ENCODE assay signal across 25 mouse cellular contexts in genomic region chr4:62494230-62494629, GRCm38 (mm10). TPM values are rescaled to one million over a fixed set of nuclear protein-coding genes. Genes with fewer than 3 reads are reported as not detected.
DNase-seq lines count a peak whose midpoint lies in the region; ATAC-seq and TF ChIP-seq lines count a peak whose summit lies in the region.
"Had no signal": no experiment of that assay in that cellular context is flagged by ENCODE, and none has a peak within 500 bp of the region (broad histone marks: within the 10 kb centered on the region; RNA-seq: fewer than 3 reads in every experiment).

No protein-coding gene starts in this region.

- WGBS in intestine, postnatal 0 days, result 66% methylated on average over 9 of the region's 9 CpGs
- 72% methylated on average over 9 of the region's 9 CpGs for WGBS in intestine, embryonic 15.5 days

- no peaks in the 10 kb centered on the region for H3K27me3 ChIP-seq in intestine, postnatal 0 days (replicated peaks; ENCODE audit: control insufficient read depth, insufficient read depth, low read length)
- H3K27me3 ChIP-seq in intestine, embryonic 15.5 days (replicated peaks), result no peaks in the 10 kb centered on the region
- H3K27me3 ChIP-seq in megakaryocyte, embryonic 14.5 days (replicated peaks), result peaks cover 39% of the 10 kb centered on the region
- H3K27me3 ChIP-seq in G1E (ENCODE audit: insufficient read depth, low read length), result peaks cover 18% of the 10 kb centered on the region; the same call in 1 of the 2 replicates
- H3K27me3 ChIP-seq: forebrain, embryonic 13.5 days; heart, embryonic 13.5 days; Patski had no signal

- H3K4me3 ChIP-seq in intestine, postnatal 0 days (ENCODE audit: low read depth, low read length), result no peak overlapping the region
- no peak overlapping the region for H3K4me3 ChIP-seq in intestine, embryonic 15.5 days (replicated peaks)
- peak overlapping the region; percentile 24 for H3K4me3 ChIP-seq in megakaryocyte, embryonic 14.5 days (replicated peaks)
- H3K4me3 ChIP-seq in G1E (ENCODE audit: low read depth, low read length), result no peak overlapping the region
- H3K4me3 ChIP-seq: forebrain, embryonic 10.5 days; forebrain, embryonic 13.5 days; gastrocnemius, adult 2 months; heart, embryonic 13.5 days had no signal

- H3K36me3 ChIP-seq in intestine, postnatal 0 days (ENCODE audit: control insufficient read depth, insufficient read depth), result peaks cover 15% of the 10 kb centered on the region
- H3K36me3 ChIP-seq in intestine, embryonic 15.5 days, result peaks cover 14% of the 10 kb centered on the region
- peaks cover 10% of the 10 kb centered on the region for H3K36me3 ChIP-seq in megakaryocyte, embryonic 14.5 days (replicated peaks; ENCODE audit: low read length)
- peaks cover 19% of the 10 kb centered on the region for H3K36me3 ChIP-seq in G1E (replicated peaks)

- ATAC-seq in intestine, postnatal 0 days, result no peak
- no peak for ATAC-seq in intestine, embryonic 15.5 days
- ATAC-seq in megakaryocyte, adult 5-6 weeks (ENCODE audit: poor library complexity, severe bottlenecking), result no peak
- peak; percentile 29; the same call in 1 of the 2 replicates for ATAC-seq in G1E (ENCODE audit: extremely low read depth, insufficient number of reproducible peaks, low FRiP score, poor library complexity, severe bottlenecking)
- ATAC-seq: CD4-positive, CD25-positive, alpha-beta regulatory T cell, adult 4 months; forebrain, embryonic 13.5 days; forebrain, embryonic 16.5 days; hindbrain, postnatal 0 days; Patski had no signal

- no peak overlapping the region for H3K4me2 ChIP-seq in intestine, postnatal 0 days (replicated peaks; ENCODE audit: low read depth)
- H3K4me2 ChIP-seq in intestine, embryonic 15.5 days (replicated peaks), result no peak overlapping the region
- H3K4me2 ChIP-seq: forebrain, embryonic 13.5 days; heart, embryonic 13.5 days; hindbrain, embryonic 14.5 days had no signal

- TF ChIP-seq CTCF in intestine, postnatal 0 days (IDR thresholded peaks at IDR 0.05; ENCODE audit: low read depth), result no peak
- no peak for TF ChIP-seq CTCF in G1E (IDR thresholded peaks at IDR 0.05; ENCODE audit: low read depth, low read length)

- no peaks in the 10 kb centered on the region for H3K4me1 ChIP-seq in intestine, postnatal 0 days (replicated peaks; ENCODE audit: control insufficient read depth, insufficient read depth, low read length)
- H3K4me1 ChIP-seq in intestine, embryonic 15.5 days (replicated peaks), result no peaks in the 10 kb centered on the region
- peaks cover 12% of the 10 kb centered on the region for H3K4me1 ChIP-seq in megakaryocyte, embryonic 14.5 days
- H3K4me1 ChIP-seq in G1E (ENCODE audit: insufficient read depth, low read depth, low read length), result peaks cover 19% of the 10 kb centered on the region
- H3K4me1 ChIP-seq: forebrain, embryonic 10.5 days; forebrain, embryonic 13.5 days had no signal

- H3K9ac ChIP-seq in intestine, postnatal 0 days (ENCODE audit: low read depth, low read length), result no peak overlapping the region
- H3K9ac ChIP-seq in intestine, embryonic 15.5 days, result no peak overlapping the region
- H3K9ac ChIP-seq: forebrain, embryonic 13.5 days; heart, embryonic 13.5 days; hindbrain, embryonic 14.5 days had no signal

- no peaks in the 10 kb centered on the region for H3K9me3 ChIP-seq in intestine, postnatal 0 days (ENCODE audit: control insufficient read depth)
- no peaks in the 10 kb centered on the region for H3K9me3 ChIP-seq in intestine, embryonic 15.5 days
- no peaks in the 10 kb centered on the region for H3K9me3 ChIP-seq in megakaryocyte, embryonic 14.5 days
- no peaks in the 10 kb centered on the region for H3K9me3 ChIP-seq in G1E (replicated peaks)
- H3K9me3 ChIP-seq: forebrain, embryonic 10.5 days; forebrain, embryonic 13.5 days; heart, embryonic 13.5 days had no signal

- H3K27ac ChIP-seq in intestine, postnatal 0 days (ENCODE audit: low read depth, low read length), result peak overlapping the region; percentile 7; the same call in 1 of the 2 replicates
- no peak overlapping the region for H3K27ac ChIP-seq in intestine, embryonic 15.5 days
- H3K27ac ChIP-seq: forebrain, embryonic 10.5 days; forebrain, embryonic 13.5 days; gastrocnemius, adult 2 months; heart, embryonic 13.5 days; hindbrain, embryonic 14.5 days; hindbrain, postnatal 0 days had no signal

- DNase-seq in G1E (ENCODE audit: low spot score), result no peak
- DNase-seq in lung, adult 18-20 months, result no peak
- no peak for DNase-seq in layer of hippocampus, postnatal 25 days (ENCODE audit: extremely low spot score in 1 of 2, low spot score in 1 of 2)
- DNase-seq: adrenal gland, postnatal 10 days; adrenal gland, postnatal 36 days; cerebellum, adult 18-20 months; cerebellum, adult 9-10 months; cerebellum, postnatal 14 days; gastrocnemius, adult 2 months; gastrocnemius, postnatal 14 days; heart, adult 18-20 months; heart, postnatal 14 days; heart, postnatal 4 days had no signal

RNA-seq across cellular contexts. Expression of gene Hdhd3, which starts 9.0 kb away (rescaled TPM):
- 125 and 145 TPM in 2 replicates for polyA plus RNA-seq in intestine, postnatal 0 days (2015; fragmentation: Nextera tagmentation; extraction: Ambion mirVana)
- 61.6 and 76.4 TPM in 2 replicates for polyA plus RNA-seq in intestine, embryonic 15.5 days (2015; fragmentation: Nextera tagmentation; extraction: Ambion mirVana)
- 1.5 TPM in 1 of 2 replicates, not detected in the other for polyA plus RNA-seq in megakaryocyte, embryonic 14.5 days (2012; ENCODE audit: insufficient read depth, low replicate concordance)
- total RNA-seq in megakaryocyte, adult 5-6 weeks (2015), result 0.14 TPM in 1 of 2 replicates, not detected in the other
- total RNA-seq in megakaryocyte, adult 5-6 weeks (2017), result not detected in 2 replicates
- total RNA-seq in G1E (2014; fragmentation: Nextera tagmentation) (1.8 and 2.3 TPM in 2 replicates), G1E (2017) (1.3 and 1.7 TPM in 2 replicates)
- 1.7 and 3.0 TPM in 2 replicates for polyA plus RNA-seq in G1E (2012)
- total RNA-seq in layer of hippocampus, postnatal 25 days (2021), result 10 to 100 TPM in 1 of 2 experiments, 1 to 10 TPM in 1; 9.4 to 10.7 TPM

RNA-seq across cellular contexts. Expression of gene Bspry, which starts 14.4 kb away (rescaled TPM):
- polyA plus RNA-seq in intestine, postnatal 0 days (2015; fragmentation: Nextera tagmentation; extraction: Ambion mirVana), result 14.7 and 20.5 TPM in 2 replicates
- 31.7 and 33.2 TPM in 2 replicates for polyA plus RNA-seq in intestine, embryonic 15.5 days (2015; fragmentation: Nextera tagmentation; extraction: Ambion mirVana)
- not detected in 2 replicates for polyA plus RNA-seq in megakaryocyte, embryonic 14.5 days (2012; ENCODE audit: insufficient read depth, low replicate concordance)
- total RNA-seq in megakaryocyte, adult 5-6 weeks (2015), result 0.57 TPM in 1 of 2 replicates, not detected in the other
- total RNA-seq in megakaryocyte, adult 5-6 weeks (2017), result 0.08 and 0.18 TPM in 2 replicates
- total RNA-seq in G1E (2014; fragmentation: Nextera tagmentation) (0.53 TPM in 1 of 2 replicates, not detected in the other), G1E (2017) (0.06 and 0.11 TPM in 2 replicates)
- 0.09 TPM in 1 of 2 replicates, not detected in the other for polyA plus RNA-seq in G1E (2012)
- under 1 TPM; 0.20 to 0.38 TPM for total RNA-seq in layer of hippocampus, postnatal 25 days (2021)
- total RNA-seq: gastrocnemius, adult 2 months; heart, postnatal 4 days had no signal

RNA-seq across cellular contexts. Expression of gene Wdr31, which starts 23.5 kb away (rescaled TPM):
- 1.6 and 1.8 TPM in 2 replicates for polyA plus RNA-seq in intestine, postnatal 0 days (2015; fragmentation: Nextera tagmentation; extraction: Ambion mirVana)
- 7.7 and 9.1 TPM in 2 replicates for polyA plus RNA-seq in intestine, embryonic 15.5 days (2015; fragmentation: Nextera tagmentation; extraction: Ambion mirVana)
- 0.37 TPM in 1 of 2 replicates, not detected in the other for polyA plus RNA-seq in megakaryocyte, embryonic 14.5 days (2012; ENCODE audit: insufficient read depth, low replicate concordance)
- total RNA-seq in megakaryocyte, adult 5-6 weeks (2015), result not detected in 2 replicates
- total RNA-seq in megakaryocyte, adult 5-6 weeks (2017), result not detected in 2 replicates
- total RNA-seq in G1E (2014; fragmentation: Nextera tagmentation) (1.7 and 1.8 TPM in 2 replicates), G1E (2017) (0.70 and 2.0 TPM in 2 replicates)
- polyA plus RNA-seq in G1E (2012), result 0.52 and 0.58 TPM in 2 replicates
- total RNA-seq in layer of hippocampus, postnatal 25 days (2021), result 1 to 10 TPM; 6.7 to 8.5 TPM

RNA-seq across cellular contexts. Expression of gene Alad, which starts 25.5 kb away (rescaled TPM):
- 156 and 168 TPM in 2 replicates for polyA plus RNA-seq in intestine, postnatal 0 days (2015; fragmentation: Nextera tagmentation; extraction: Ambion mirVana)
- polyA plus RNA-seq in intestine, embryonic 15.5 days (2015; fragmentation: Nextera tagmentation; extraction: Ambion mirVana), result 156 and 161 TPM in 2 replicates
- polyA plus RNA-seq in megakaryocyte, embryonic 14.5 days (2012; ENCODE audit: insufficient read depth, low replicate concordance), result 28.3 and 75.7 TPM in 2 replicates
- 12.5 and 16.9 TPM in 2 replicates for total RNA-seq in megakaryocyte, adult 5-6 weeks (2015)
- 5.1 and 9.2 TPM in 2 replicates for total RNA-seq in megakaryocyte, adult 5-6 weeks (2017)
- total RNA-seq in G1E (2014; fragmentation: Nextera tagmentation), result 81.6 and 123 TPM in 2 replicates
- 49.4 and 53.1 TPM in 2 replicates for total RNA-seq in G1E (2017)
- polyA plus RNA-seq in G1E (2012), result 196 and 200 TPM in 2 replicates
- total RNA-seq in layer of hippocampus, postnatal 25 days (2021), result 10 to 100 TPM; 25.8 to 28.9 TPM

RNA-seq across cellular contexts. Expression of gene Pole3, which starts 30.6 kb away (rescaled TPM):
- 38.0 TPM in 2 replicates for polyA plus RNA-seq in intestine, postnatal 0 days (2015; fragmentation: Nextera tagmentation; extraction: Ambion mirVana)
- polyA plus RNA-seq in intestine, embryonic 15.5 days (2015; fragmentation: Nextera tagmentation; extraction: Ambion mirVana), result 70.5 and 71.5 TPM in 2 replicates
- 4.7 and 21.6 TPM in 2 replicates for polyA plus RNA-seq in megakaryocyte, embryonic 14.5 days (2012; ENCODE audit: insufficient read depth, low replicate concordance)
- total RNA-seq in megakaryocyte, adult 5-6 weeks (2015), result 22.8 and 22.9 TPM in 2 replicates
- 28.6 and 38.4 TPM in 2 replicates for total RNA-seq in megakaryocyte, adult 5-6 weeks (2017)
- total RNA-seq in G1E (2014; fragmentation: Nextera tagmentation) (32.5 and 36.3 TPM in 2 replicates), G1E (2017) (71.7 and 73.9 TPM in 2 replicates)
- 37.2 and 40.9 TPM in 2 replicates for polyA plus RNA-seq in G1E (2012)
- total RNA-seq in layer of hippocampus, postnatal 25 days (2021), result 10 to 100 TPM; 21.0 to 21.9 TPM

Comparison
In these comparisons a context has a peak if more than half of its experiments do, and no peak if none do; other contexts are left out.
1. RNA of gene Hdhd3, which starts 9.0 kb away (polyA plus RNA-seq): 125 to 145 TPM in intestine, postnatal 0 days and 61.6 to 76.4 TPM in intestine, embryonic 15.5 days; 1.7 to 3.0 TPM in G1E and 1.5 TPM in megakaryocyte, embryonic 14.5 days; every median in the first group is over 10 times any median in the second.
2. RNA of gene Bspry, which starts 14.4 kb away (polyA plus RNA-seq): 31.7 to 33.2 TPM in intestine, embryonic 15.5 days and 14.7 to 20.5 TPM in intestine, postnatal 0 days; not detected in megakaryocyte, embryonic 14.5 days and 0.09 TPM in G1E; every median in the first group is over 10 times any median in the second.